Mouse (Mus musculus) Patski (cell line): Measurements from ENCODE around the gene Gm10309. TPM values are rescaled to one million over a fixed set of nuclear protein-coding genes. Genes with fewer than 3 reads are reported as not detected.

Experiments used
- ATAC-seq: fragments of 100-300 bp; one replicate; pipeline ENCODE4 v1.8.0; 2021
- CTCF ChIA-PET: fragments of 350-600 bp; sonication (Branson Sonifier 250); formaldehyde crosslinking; loops from one replicate; lab custom pipeline; 2022; ENCODE audit warnings: inconsistent platforms; lab: Charles Lee
- POLR2A ChIA-PET: fragments of 350-600 bp; sonication (Branson Sonifier 250); formaldehyde crosslinking; loops from one replicate; lab custom pipeline; 2022; ENCODE audit warnings: antibody characterized with exemption, inconsistent platforms; lab: Charles Lee
- DNase-seq: peaks from one replicate; pipeline ENCODE4 v3.0.0-alpha.2; 2011; ENCODE audit warnings: low read depth, low spot score
- H3K27me3 ChIP-seq: fragments of 371-371 bp; one replicate; pipeline ENCODE4 v1.5.1; 2021
- CTCF ChIP-seq: fragments of 100-300 bp; IDR thresholded peaks from one replicate; pipeline ENCODE4 v1.5.1; 2021
- in situ Hi-C: fragments of 300-500 bp; cut with MboI; formaldehyde crosslinking; loops from 3 replicates; pipeline ENCODE4 v1.11.1; 2018; ENCODE audit warnings: low pct_unique_long_range_greater_than_20kb, mixed read lengths
- polyA plus RNA-seq: library from polyadenylated mRNA; unstranded; gene quantifications from one replicate; pipeline ENCODE4 v1.2.3, GENCODE M21; 2021

Gene Gm10309
- polyA plus RNA-seq, 1 experiment from 2014 or later, result not detected

GRCm38 (mm10) chr17:86463369-86463768, 41.7 kb downstream of the Gm10309 start:
- no peak for TF ChIP-seq CTCF
- CTCF ChIA-PET, result interaction anchor here (1.4 to 2.2 kb wide), 2 partner anchors 8 to 16 kb away, joined by 3 to 10 read pairs; no protein-coding TSS in a partner anchor
- POLR2A ChIA-PET, result interaction anchor here (0.7 kb wide), 1 partner anchor 346 kb away, joined by 5 read pairs; no protein-coding TSS in a partner anchor
- ATAC-seq (no peak), DNase-seq (no peak)
- in situ Hi-C loops, result no loop called here
- H3K27me3 ChIP-seq, result no peaks in the 10 kb centered on the region

- in situ Hi-C loops, result no loop called here
- CTCF ChIA-PET, result interaction anchor here (1.2 kb wide), 2 partner anchors 12 to 13 kb away, joined by 3 to 4 read pairs; no protein-coding TSS in a partner anchor
- DNase-seq (no peak), ATAC-seq (no peak)
- no peak for TF ChIP-seq CTCF
- H3K27me3 ChIP-seq, result no peaks in the 10 kb centered on the region
- POLR2A ChIA-PET, result no interaction called here
These were observed 44.2 kb downstream of the Gm10309 start for GRCm38 (mm10) chr17:86460645-86461430.

GRCm38 (mm10) chr17:86458302-86458980, 46.6 kb downstream of the Gm10309 start:
- H3K27me3 ChIP-seq, result no peaks in the 10 kb centered on the region
- ATAC-seq, result no peak
- CTCF ChIA-PET, result interaction anchor here (0.9 to 2.4 kb wide), 4 partner anchors 11 to 17 kb away, joined by 3 to 7 read pairs (median 5); no protein-coding TSS in a partner anchor
- in situ Hi-C loops, result no loop called here
- peak; percentile 51 for TF ChIP-seq CTCF
- POLR2A ChIA-PET, result no interaction called here
- DNase-seq, result no peak

- peak; percentile 26 for ATAC-seq
- CTCF ChIA-PET, result interaction anchor here (0.6 kb wide), 1 partner anchor 449 kb away, joined by 3 read pairs; no protein-coding TSS in a partner anchor
- no peak for DNase-seq
- in situ Hi-C loops, result no loop called here
- no peaks in the 10 kb centered on the region for H3K27me3 ChIP-seq
- POLR2A ChIA-PET, result no interaction called here
- TF ChIP-seq CTCF, result no peak
These were observed 48.5 kb downstream of the Gm10309 start for GRCm38 (mm10) chr17:86456512-86456911.

- DNase-seq, result no peak
- in situ Hi-C loops, result no loop called here
- no peak for ATAC-seq
- ChIA-PET CTCF (no interaction called here), POLR2A (no interaction called here)
- no peak for TF ChIP-seq CTCF
- no peaks in the 10 kb centered on the region for H3K27me3 ChIP-seq
These were observed 50.7 kb downstream of the Gm10309 start for GRCm38 (mm10) chr17:86454351-86454706.

- ATAC-seq, result no peak
- ChIA-PET POLR2A (interaction anchor here (0.8 kb wide), 1 partner anchor 286 kb away, joined by 3 read pairs; no protein-coding TSS in a partner anchor), CTCF (no interaction called here)
- in situ Hi-C loops, result no loop called here
- TF ChIP-seq CTCF, result no peak
- no peak for DNase-seq
- H3K27me3 ChIP-seq, result no peaks in the 10 kb centered on the region
These were observed 51.2 kb downstream of the Gm10309 start for GRCm38 (mm10) chr17:86453673-86454350.

- ChIA-PET CTCF (no interaction called here), POLR2A (interaction anchor here (0.8 kb wide), 1 partner anchor 285 kb away, joined by 3 read pairs; no protein-coding TSS in a partner anchor)
- H3K27me3 ChIP-seq, result no peaks in the 10 kb centered on the region
- ATAC-seq (no peak), DNase-seq (no peak)
- no peak for TF ChIP-seq CTCF
- in situ Hi-C loops, result no loop called here
These were observed 52.1 kb downstream of the Gm10309 start for GRCm38 (mm10) chr17:86452934-86453333.

Other genes starting within 250 kb of the Gm10309 start
- 2.8 TPM for gene Epas1, start 248.5 kb upstream of the Gm10309 start, polyA plus RNA-seq